Mouse (Mus musculus) CD8-positive naive resting alpha-beta T cell, adult 2 months (primary cell): ENCODE data around the gene Irf4.

Source experiments
- DNase-seq, 2 experiments: peaks; one replicate each; pipeline ENCODE4 v3.0.0; 2022; ENCODE audit warnings: low read depth in 2 of 2, low spot score in 2 of 2

Irf4 gene

GRCm38 (mm10) chr13:30761151-30761631 is 12.2 kb downstream of the Irf4 start:
- DNase-seq = peak in 1 of 2 experiments; percentile 12

- no peak for DNase-seq
These were observed 13.2 kb downstream of the Irf4 start for GRCm38 (mm10) chr13:30762224-30762623.

GRCm38 (mm10) chr13:30764014-30764740 is 15.2 kb downstream of the Irf4 start:
- DNase-seq = no peak

- no peak for DNase-seq
These were observed 16.9 kb downstream of the Irf4 start for GRCm38 (mm10) chr13:30765906-30766305.

GRCm38 (mm10) chr13:30766636-30767476 is 17.8 kb downstream of the Irf4 start:
- DNase-seq = no peak

GRCm38 (mm10) chr13:30767477-30768127 is 18.6 kb downstream of the Irf4 start:
- DNase-seq = no peak

GRCm38 (mm10) chr13:30776021-30776420 is 27.0 kb downstream of the Irf4 start:
- DNase-seq = no peak

- no peak for DNase-seq
These were observed 28.7 kb downstream of the Irf4 start for GRCm38 (mm10) chr13:30777678-30778179.

- DNase-seq = no peak
These were observed 32.9 kb downstream of the Irf4 start for GRCm38 (mm10) chr13:30781905-30782304.

- DNase-seq = no peak
These were observed 33.4 kb downstream of the Irf4 start for GRCm38 (mm10) chr13:30782419-30782818.

- DNase-seq = no peak
These were observed 36.5 kb downstream of the Irf4 start for GRCm38 (mm10) chr13:30785423-30786040.

GRCm38 (mm10) chr13:30786235-30787035 is 37.4 kb downstream of the Irf4 start:
- peak; percentile 57 to 59 for DNase-seq

- no peak for DNase-seq
These were observed 38.0 kb downstream of the Irf4 start for GRCm38 (mm10) chr13:30787036-30787320.

- DNase-seq = no peak
These were observed 38.5 kb downstream of the Irf4 start for GRCm38 (mm10) chr13:30787556-30787955.

GRCm38 (mm10) chr13:30787960-30788359 is 38.9 kb downstream of the Irf4 start:
- no peak for DNase-seq

- DNase-seq = no peak
These were observed 39.4 kb downstream of the Irf4 start for GRCm38 (mm10) chr13:30788421-30788820.

GRCm38 (mm10) chr13:30790016-30790415 is 41.0 kb downstream of the Irf4 start:
- DNase-seq = no peak

- DNase-seq = peak; percentile 30 to 51
These were observed 43.3 kb downstream of the Irf4 start for GRCm38 (mm10) chr13:30792308-30792707.

GRCm38 (mm10) chr13:30792741-30793140 is 43.7 kb downstream of the Irf4 start:
- no peak for DNase-seq

GRCm38 (mm10) chr13:30793196-30793595 is 44.2 kb downstream of the Irf4 start:
- DNase-seq = no peak
